Mouse (Mus musculus) liver, embryonic 11.5 days (tissue): ENCODE data around the gene Ube2g2. TPM values are rescaled to one million over a fixed set of nuclear protein-coding genes. Genes with fewer than 3 reads are reported as not detected.
"Not testable (repeated sequence)": the region's sequence is repeated elsewhere in the genome, so short reads cannot be mapped to it uniquely, and the experiment has no call there.

Source experiments
- ATAC-seq: fragments of 200-750 bp; cut with Nextera tagmentation; replicated peaks from 2 replicates; pipeline ENCODE4 v1.8.0; 2017; ENCODE audit warnings: moderate number of reproducible peaks, mild to moderate bottlenecking, moderate TSS enrichment, moderate library complexity; ENCODE audit not compliant: low FRiP score
- DNase-seq: peaks from one replicate; pipeline ENCODE4 v3.0.0-alpha.2; 2017; ENCODE audit warnings: low spot score
- H3K27ac ChIP-seq: fragments of 300-500 bp; sonication (generic); 2 replicates; pipeline ENCODE4 v1.5.1; 2014; ENCODE audit warnings: mild to moderate bottlenecking, low read depth, low read length, control low read depth
- H3K27me3 ChIP-seq: fragments of 300-500 bp; sonication (generic); replicated peaks from 2 replicates; pipeline ENCODE4 v1.6.1; 2014; ENCODE audit warnings: low read length, mixed read lengths; ENCODE audit not compliant: control insufficient read depth, insufficient read depth
- H3K36me3 ChIP-seq: fragments of 300-500 bp; sonication (generic); 2 replicates; pipeline ENCODE4 v1.6.1; 2014; ENCODE audit warnings: mild to moderate bottlenecking, low read length, moderate library complexity, mixed read lengths; ENCODE audit not compliant: control insufficient read depth, insufficient read depth
- H3K4me1 ChIP-seq: fragments of 300-500 bp; sonication (generic); replicated peaks from 2 replicates; pipeline ENCODE4 v1.6.1; 2014; ENCODE audit warnings: low read length, mixed read lengths; ENCODE audit not compliant: control insufficient read depth, insufficient read depth
- H3K4me2 ChIP-seq: fragments of 300-500 bp; sonication (generic); 2 replicates; pipeline ENCODE4 v1.6.1; 2014; ENCODE audit warnings: mild to moderate bottlenecking, control low read depth, moderate library complexity
- H3K4me3 ChIP-seq: fragments of 300-500 bp; sonication (generic); 2 replicates; pipeline ENCODE4 v1.5.1; 2014; ENCODE audit warnings: low read depth, low read length, control low read depth
- H3K9ac ChIP-seq: fragments of 300-500 bp; sonication (generic); 2 replicates; pipeline ENCODE4 v1.6.1; 2014; ENCODE audit warnings: low read depth, low read length, control low read depth
- H3K9me3 ChIP-seq: fragments of 300-500 bp; sonication (generic); 2 replicates; pipeline ENCODE4 v1.6.1; 2016; ENCODE audit warnings: low read length, inconsistent platforms, mixed read lengths; ENCODE audit not compliant: control insufficient read depth
- WGBS: fragments of 180-500 bp; shearing (Covaris S2); extraction: QIAGEN DNeasy Blood & Tissue Kit; methylation state at CpG from one replicate; pipeline ENCODE4 v1.1.7; 2014; 5-methylcytosine and 5-hydroxymethylcytosine counted together
- microRNA counts: library from miRNA; unstranded; fragments of <30 nt; microRNA quantifications from one replicate; lab custom pipeline; 2015
- microRNA-seq: library from miRNA; unstranded; fragments of <30 nt; microRNA quantifications from one replicate; pipeline ENCODE4, GENCODE M21; 2017; ENCODE audit warnings: borderline number of aligned reads
- polyA plus RNA-seq: library from polyadenylated mRNA; unstranded; fragments of >200 nt; fragmentation: Nextera tagmentation; extraction: Ambion mirVana; gene quantifications from 2 replicates; pipeline ENCODE4 v1.2.1, GENCODE M21; 2014

The Ube2g2 gene
- polyA plus RNA-seq, 1 experiment from 2014 or later = 67.9 TPM

DNA sequence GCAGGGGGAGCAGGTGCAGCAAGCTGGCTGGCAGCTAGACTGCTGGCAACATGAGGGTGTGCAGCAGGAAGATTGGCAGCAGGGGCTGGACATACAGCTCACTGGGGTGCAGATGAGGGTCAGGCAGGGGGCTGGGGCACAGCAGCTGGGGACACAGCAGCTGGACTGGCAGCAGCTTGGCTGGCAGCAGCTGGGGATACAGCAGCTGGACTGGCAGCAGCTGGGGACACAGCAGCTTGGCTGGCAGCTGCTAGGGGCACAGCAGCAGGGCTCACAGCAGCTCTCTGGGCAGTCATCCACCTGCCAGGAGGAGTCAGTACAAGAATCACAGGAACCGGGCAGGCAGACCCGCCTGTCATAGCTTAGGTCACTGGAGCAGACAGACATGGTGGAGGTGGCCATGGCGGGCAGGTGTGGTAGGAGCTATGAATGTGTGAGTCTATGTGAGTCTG lies 68.3 kb downstream of the Ube2g2 start, which contains the start of gene Gm19402:
Gene Gm19402 (minus strand): TSS at position 402 of the 452 bp plus-strand sequence.
- peaks cover 49% of the 10 kb centered on the region for H3K27me3 ChIP-seq
- 77% methylated on average over 3 of the region's 3 CpGs for WGBS

More for the DNA sequence above, 68.3 kb downstream of the Ube2g2 start, which contains the start of gene Gm19402:
- not testable (repeated sequence) for H3K36me3 ChIP-seq, H3K9ac ChIP-seq, H3K9me3 ChIP-seq, DNase-seq, H3K27ac ChIP-seq, ATAC-seq, H3K4me2 ChIP-seq, H3K4me3 ChIP-seq, H3K4me1 ChIP-seq

MicroRNA genes within 50 kb of the gene (microRNA counts, 519-probe panel; counts per million panel counts)
- microRNA mmu-miR-1930 (lab: Ali Mortazavi, UCI) = not detected

Small RNAs within 50 kb of the gene (microRNA-seq; reads per million reads assigned to microRNA genes)
- 44.7 reads per million, percentile 40 among the genes with 10 or more reads in this experiment for gene Mir1930

Other genes starting within 250 kb of the Ube2g2 start
- gene Adarb1, start 204.0 kb upstream of the Ube2g2 start, polyA plus RNA-seq = 3.5 and 4.5 TPM in 2 replicates
- 42.6 and 47.4 TPM in 2 replicates for gene Fam207a, start 106.5 kb upstream of the Ube2g2 start, polyA plus RNA-seq
- gene Itgb2, start 92.0 kb upstream of the Ube2g2 start, polyA plus RNA-seq = 18.6 and 19.1 TPM in 2 replicates
- gene Pttg1ip, start 40.6 kb upstream of the Ube2g2 start, polyA plus RNA-seq = 94.0 and 99.7 TPM in 2 replicates
- gene Sumo3, start 16.2 kb upstream of the Ube2g2 start, polyA plus RNA-seq = 249 and 271 TPM in 2 replicates
- gene Gm49325, start 16.1 kb upstream of the Ube2g2 start, polyA plus RNA-seq = 1.8 and 4.5 TPM in 2 replicates
- gene Tspear, start 64.3 kb downstream of the Ube2g2 start, polyA plus RNA-seq = 0.16 TPM in 1 of 2 replicates, not detected in the other
- gene Gm19402, start 68.5 kb downstream of the Ube2g2 start, polyA plus RNA-seq = not detected in 2 replicates
- not detected in 2 replicates for gene Gm9508, start 75.0 kb downstream of the Ube2g2 start, polyA plus RNA-seq
- gene Gm10272, start 84.4 kb downstream of the Ube2g2 start, polyA plus RNA-seq = not detected in 2 replicates
- gene Gm10024, start 89.2 kb downstream of the Ube2g2 start, polyA plus RNA-seq = not detected in 2 replicates
- not detected in 2 replicates for gene Gm10142, start 93.5 kb downstream of the Ube2g2 start, polyA plus RNA-seq
- not detected in 2 replicates for gene Krtap12-1, start 98.3 kb downstream of the Ube2g2 start, polyA plus RNA-seq
- not detected in 2 replicates for gene Gm10100, start 104.2 kb downstream of the Ube2g2 start, polyA plus RNA-seq
- not detected in 2 replicates for gene Gm18596, start 120.4 kb downstream of the Ube2g2 start, polyA plus RNA-seq
- not detected in 2 replicates for gene Gm9736, start 129.1 kb downstream of the Ube2g2 start, polyA plus RNA-seq
- not detected in 2 replicates for gene Gm3233, start 137.4 kb downstream of the Ube2g2 start, polyA plus RNA-seq
- not detected in 2 replicates for gene Gm3238, start 149.1 kb downstream of the Ube2g2 start, polyA plus RNA-seq
- gene Gm7138, start 154.7 kb downstream of the Ube2g2 start, polyA plus RNA-seq = not detected in 2 replicates
- not detected in 2 replicates for gene Gm3250, start 160.3 kb downstream of the Ube2g2 start, polyA plus RNA-seq
- gene Gm7137, start 165.9 kb downstream of the Ube2g2 start, polyA plus RNA-seq = not detected in 2 replicates
- gene Gm9639, start 172.8 kb downstream of the Ube2g2 start, polyA plus RNA-seq = not detected in 2 replicates
- not detected in 2 replicates for gene Gm19668, start 176.9 kb downstream of the Ube2g2 start, polyA plus RNA-seq
- gene Gm9507, start 189.6 kb downstream of the Ube2g2 start, polyA plus RNA-seq = not detected in 2 replicates
- not detected in 2 replicates for gene Gm2696, start 192.4 kb downstream of the Ube2g2 start, polyA plus RNA-seq
- not detected in 2 replicates for gene Krtap10-4, start 204.8 kb downstream of the Ube2g2 start, polyA plus RNA-seq
- not detected in 2 replicates for gene Krtap10-10, start 213.7 kb downstream of the Ube2g2 start, polyA plus RNA-seq
- gene Gm36176, start 224.5 kb downstream of the Ube2g2 start, polyA plus RNA-seq = not detected in 2 replicates
- not detected in 2 replicates for gene Gm10318, start 230.6 kb downstream of the Ube2g2 start, polyA plus RNA-seq
- not detected in 2 replicates for gene Gm3285, start 239.7 kb downstream of the Ube2g2 start, polyA plus RNA-seq